Mouse (Mus musculus) heart, adult 2 months (tissue): Measurements from ENCODE around the gene Mex3d. TPM values are rescaled to one million over a fixed set of nuclear protein-coding genes. Genes with fewer than 3 reads are reported as not detected.

Experiments
- DNase-seq, 2 experiments: peaks; one replicate each; pipeline ENCODE4 v3.0.0; 2021
- H3K27ac ChIP-seq: fragments of 200-600 bp; 2 replicates; pipeline ENCODE4 v1.8.1; 2022
- H3K27me3 ChIP-seq: fragments of 200-500 bp; 2 replicates; pipeline ENCODE4 v1.6.1; 2012; ENCODE audit warnings: mild to moderate bottlenecking, low read length, inconsistent platforms, mixed read lengths; ENCODE audit not compliant: control insufficient read depth, insufficient read depth
- H3K36me3 ChIP-seq: fragments of 200-500 bp; 2 replicates; pipeline ENCODE4 v1.6.1; 2012; ENCODE audit warnings: low read length, inconsistent platforms; ENCODE audit not compliant: control insufficient read depth, insufficient read depth
- H3K4me1 ChIP-seq: fragments of 200-500 bp; 2 replicates; pipeline ENCODE4 v1.6.1; 2011; ENCODE audit warnings: low read length; ENCODE audit not compliant: control insufficient read depth, insufficient read depth
- H3K4me3 ChIP-seq: fragments of 200-600 bp; 2 replicates; pipeline ENCODE4 v1.8.1; 2022
- H3K79me2 ChIP-seq: fragments of 200-500 bp; replicated peaks from 2 replicates; pipeline ENCODE4 v1.6.1; 2012; ENCODE audit warnings: mild to moderate bottlenecking, inconsistent platforms, low read length, moderate library complexity, mixed read lengths; ENCODE audit not compliant: control insufficient read depth, insufficient read depth
- H3K9ac ChIP-seq: fragments of 200-500 bp; 2 replicates; pipeline ENCODE4 v1.6.1; 2012; ENCODE audit warnings: low read depth, mild to moderate bottlenecking, control low read depth, inconsistent platforms, low read length, mixed read lengths
- CTCF ChIP-seq: fragments of 200-600 bp; IDR thresholded peaks from 2 replicates; pipeline ENCODE4 v1.8.1; 2022; ENCODE audit warnings: antibody characterized with exemption, mild to moderate bottlenecking, moderate library complexity
- EP300 ChIP-seq: fragments of 200-500 bp; IDR thresholded peaks from 2 replicates; pipeline ENCODE4 v1.6.1; 2011; ENCODE audit warnings: low read depth, low read length, control low read depth; ENCODE audit not compliant: insufficient read depth
- POLR2A ChIP-seq: fragments of 200-500 bp; IDR thresholded peaks from 2 replicates; pipeline ENCODE4 v1.6.1; 2011; ENCODE audit warnings: mild to moderate bottlenecking, low read depth, low read length, control low read depth; ENCODE audit not compliant: insufficient read depth
- WGBS: fragments of 180-500 bp; shearing (Covaris S2); methylation state at CpG from one replicate; pipeline ENCODE4 v1.1.7; 2018; 5-methylcytosine and 5-hydroxymethylcytosine counted together
- intact Hi-C: fragments of 180-260 bp; cut with DNase I; formaldehyde crosslinking; loops from one replicate; pipeline ENCODE4 v1.15.1; 2025
- polyA plus RNA-seq: library from polyadenylated mRNA; depleted of rRNA; stranded (reverse); fragments of >200 nt; gene quantifications from 2 replicates; pipeline ENCODE4 v1.2.3, GENCODE M21; 2012
- total RNA-seq, 2 experiments: library from RNA; stranded (reverse); gene quantifications; 2 replicates each; pipeline ENCODE4 v1.2.3; 2021

Gene Mex3d
- total and polyA plus RNA-seq, 3 experiments = 7.3 to 7.9 (median 7.5) TPM

DNA sequence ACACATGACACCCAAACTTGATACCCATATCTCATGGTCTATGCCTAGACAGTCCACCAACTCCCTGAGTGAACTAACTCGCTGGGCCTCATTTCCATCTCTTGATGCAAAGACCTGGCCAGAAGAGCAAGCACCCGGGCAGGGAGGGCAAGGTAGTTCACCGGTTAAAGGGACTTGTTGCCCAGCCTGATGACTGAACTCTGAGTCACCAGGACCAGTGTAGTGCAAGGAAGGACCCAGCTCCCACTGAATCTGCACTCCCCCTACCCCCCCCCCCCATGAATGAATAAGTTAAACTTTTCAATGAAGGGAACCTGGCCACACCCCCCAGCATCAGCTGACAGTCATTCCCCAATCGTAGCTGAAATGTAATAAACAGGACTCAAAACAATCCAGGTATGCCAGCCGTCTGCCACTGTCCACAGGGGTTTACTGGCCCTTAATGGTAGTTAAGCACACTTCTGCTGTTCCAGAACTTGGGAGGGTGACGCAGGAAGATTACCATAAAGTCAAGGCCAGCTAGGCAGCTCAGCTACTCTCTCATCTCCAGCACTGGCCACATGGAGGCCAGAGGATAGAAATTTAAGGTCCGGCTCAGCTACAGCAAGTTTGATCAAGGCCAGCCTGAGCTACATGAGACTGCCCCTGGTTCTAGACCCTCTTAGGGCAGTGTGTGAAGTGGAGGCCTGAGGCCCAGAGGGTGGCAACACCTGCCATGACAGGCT, 4.7 kb downstream of the Mex3d start:
- DNase-seq = no peak
- Histone ChIP-seq H3K4me1 (peaks cover 3% of the 10 kb centered on the region), H3K27me3 (no peaks in the 10 kb centered on the region), H3K79me2 (peaks cover 4% of the 10 kb centered on the region), H3K4me3 (no peak overlapping the region), H3K27ac (no peak overlapping the region), H3K9ac (no peak overlapping the region), H3K36me3 (no peaks in the 10 kb centered on the region)
- intact Hi-C loops = no loop called here
- no peak for TF ChIP-seq CTCF
- no peak for TF ChIP-seq POLR2A
- no peak for TF ChIP-seq EP300
- 84% methylated on average over 7 of the region's 7 CpGs for WGBS

DNA sequence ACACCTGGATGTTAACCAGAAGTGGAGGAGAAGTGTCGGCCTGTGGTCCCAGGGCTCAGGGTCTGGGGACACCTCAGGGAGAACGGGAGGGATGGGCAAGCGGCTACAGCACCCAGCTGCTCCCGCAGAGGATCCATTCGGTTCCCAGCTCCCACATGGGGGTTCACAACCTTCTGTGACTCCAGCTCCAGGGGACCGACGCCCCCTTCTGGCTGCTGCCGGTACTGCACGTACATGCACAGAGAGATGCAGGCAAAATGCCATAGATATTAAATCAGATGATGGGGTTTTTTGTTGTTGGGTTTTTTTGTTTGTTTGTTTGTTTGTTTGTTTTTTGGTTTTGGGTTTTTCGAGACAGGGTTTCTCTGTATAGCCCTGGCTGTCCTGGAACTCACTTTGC, 9.7 kb downstream of the Mex3d start:
- Histone ChIP-seq H3K4me1 (no peaks in the 10 kb centered on the region), H3K27me3 (no peaks in the 10 kb centered on the region), H3K27ac (no peak overlapping the region), H3K9ac (no peak overlapping the region), H3K36me3 (no peaks in the 10 kb centered on the region), H3K4me3 (no peak overlapping the region), H3K79me2 (no peaks in the 10 kb centered on the region)
- no peak for DNase-seq
- intact Hi-C loops = loop anchor here (5.0 kb wide), 1 partner anchor 130 kb away; no protein-coding TSS in a partner anchor
- TF ChIP-seq EP300 = no peak
- peak; percentile 74 for TF ChIP-seq CTCF
- TF ChIP-seq POLR2A = no peak
- 51% methylated on average over 10 of the region's 10 CpGs for WGBS

DNA sequence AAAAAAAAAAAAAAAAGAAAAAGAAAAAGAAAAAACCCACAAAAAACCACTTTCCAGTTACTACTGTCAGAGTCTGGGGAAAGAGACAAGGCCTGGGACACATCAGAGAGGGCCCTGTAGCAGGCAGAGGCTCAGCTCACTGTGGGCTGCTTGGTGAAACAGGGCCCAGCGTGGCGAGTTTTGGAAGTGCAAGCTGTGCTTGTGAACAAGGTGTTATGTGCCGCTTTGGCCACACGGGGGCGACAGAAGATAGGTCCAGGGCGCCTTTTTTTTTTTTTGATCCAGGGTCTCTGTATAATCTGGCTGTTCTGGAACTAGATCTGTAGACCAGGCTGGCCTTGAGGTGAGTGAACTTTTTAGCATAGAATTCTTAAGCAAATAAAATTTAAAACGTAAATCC, 11.3 kb downstream of the Mex3d start:
- DNase-seq = peak; percentile 84 to 89
- H3K4me1 ChIP-seq = no peaks in the 10 kb centered on the region
- H3K36me3 ChIP-seq = no peaks in the 10 kb centered on the region
- WGBS = 4% methylated on average over 7 of the region's 7 CpGs
- H3K9ac ChIP-seq = no peak overlapping the region
- H3K4me3 ChIP-seq = no peak overlapping the region
- H3K27me3 ChIP-seq = no peaks in the 10 kb centered on the region
- TF ChIP-seq CTCF (peak; percentile 93), POLR2A (no peak), EP300 (peak; percentile 78; the same call in 1 of the 2 replicates)
- H3K79me2 ChIP-seq = no peaks in the 10 kb centered on the region
- no peak overlapping the region for H3K27ac ChIP-seq
- intact Hi-C loops = loop anchor here (5.0 kb wide), 1 partner anchor 131 kb away; no protein-coding TSS in a partner anchor

GRCm38 (mm10) chr10:80374063-80374462, 13.4 kb downstream of the Mex3d start:
- no peak overlapping the region for H3K4me3 ChIP-seq
- H3K79me2 ChIP-seq = no peaks in the 10 kb centered on the region
- intact Hi-C loops = loop anchor here (1.0 to 5.0 kb wide), 3 partner anchors 24 to 197 kb away; partner anchors contain the start of genes Apc2 and Efna2
- no peaks in the 10 kb centered on the region for H3K27me3 ChIP-seq
- peak; percentile 63 to 67 for DNase-seq
- H3K27ac ChIP-seq = no peak overlapping the region
- TF ChIP-seq POLR2A (no peak), CTCF (peak; percentile 81), EP300 (no peak)
- WGBS = 34% methylated on average over 6 of the region's 6 CpGs
- H3K4me1 ChIP-seq = no peaks in the 10 kb centered on the region
- no peak overlapping the region for H3K9ac ChIP-seq
- H3K36me3 ChIP-seq = no peaks in the 10 kb centered on the region

- no peak for DNase-seq
- no peaks in the 10 kb centered on the region for H3K27me3 ChIP-seq
- H3K27ac ChIP-seq = no peak overlapping the region
- TF ChIP-seq EP300 (no peak), CTCF (no peak), POLR2A (no peak)
- H3K9ac ChIP-seq = no peak overlapping the region
- no peaks in the 10 kb centered on the region for H3K36me3 ChIP-seq
- no peaks in the 10 kb centered on the region for H3K79me2 ChIP-seq
- H3K4me3 ChIP-seq = no peak overlapping the region
- WGBS = 76% methylated on average over 6 of the region's 6 CpGs
- intact Hi-C loops = loop anchor here (5.0 kb wide), 1 partner anchor 195 kb away; the partner anchor contains the start of gene Efna2
- no peaks in the 10 kb centered on the region for H3K4me1 ChIP-seq
Measured at GRCm38 (mm10) chr10:80372706-80373105, 14.8 kb downstream of the Mex3d start.

GRCm38 (mm10) chr10:80371983-80372382, 15.5 kb downstream of the Mex3d start:
- 65% methylated on average over 9 of the region's 9 CpGs for WGBS
- Histone ChIP-seq H3K79me2 (no peaks in the 10 kb centered on the region), H3K27ac (no peak overlapping the region), H3K4me1 (no peaks in the 10 kb centered on the region), H3K4me3 (no peak overlapping the region), H3K36me3 (no peaks in the 10 kb centered on the region), H3K27me3 (no peaks in the 10 kb centered on the region), H3K9ac (no peak overlapping the region)
- no peak for DNase-seq
- TF ChIP-seq POLR2A (no peak), EP300 (no peak), CTCF (no peak)
- intact Hi-C loops = loop anchor here (5.0 kb wide), 1 partner anchor 195 kb away; the partner anchor contains the start of gene Efna2
